Mouse (Mus musculus) midbrain, postnatal 0 days (tissue): ENCODE results near the gene Dkkl1. TPM values are rescaled to one million over a fixed set of nuclear protein-coding genes. Genes with fewer than 3 reads are reported as not detected.

Experiments used
- ATAC-seq: fragments of 200-750 bp; cut with Nextera tagmentation; 2 replicates; pipeline ENCODE4 v1.8.0; 2017; ENCODE audit warnings: moderate number of reproducible peaks, mild to moderate bottlenecking, moderate TSS enrichment, moderate library complexity; ENCODE audit not compliant: low FRiP score
- DNase-seq: peaks from one replicate; pipeline ENCODE4 v3.0.0-alpha.2; 2015; ENCODE audit warnings: low spot score
- H3K27ac ChIP-seq: fragments of 300-500 bp; sonication (generic); 2 replicates; pipeline ENCODE4 v1.5.1; 2014; ENCODE audit warnings: low read depth, mild to moderate bottlenecking, low read length, mixed read lengths
- H3K27me3 ChIP-seq: fragments of 300-500 bp; sonication (generic); 2 replicates; pipeline ENCODE4 v1.6.1; 2014; ENCODE audit warnings: low read length, control low read depth, mixed read lengths; ENCODE audit not compliant: insufficient read depth
- H3K36me3 ChIP-seq: fragments of 300-500 bp; sonication (generic); 2 replicates; pipeline ENCODE4 v1.6.1; 2014; ENCODE audit warnings: low read length, control low read depth, mixed read lengths; ENCODE audit not compliant: insufficient read depth
- H3K4me1 ChIP-seq: fragments of 300-500 bp; sonication (generic); 2 replicates; pipeline ENCODE4 v1.6.1; 2014; ENCODE audit warnings: mild to moderate bottlenecking, control low read depth, antibody characterized with exemption, low read length, mixed read lengths; ENCODE audit not compliant: insufficient read depth
- H3K4me2 ChIP-seq: fragments of 300-500 bp; sonication (generic); 2 replicates; pipeline ENCODE4 v1.6.1; 2014; ENCODE audit warnings: low read depth, mild to moderate bottlenecking, low read length, mixed read lengths; ENCODE audit not compliant: poor library complexity, severe bottlenecking
- H3K4me3 ChIP-seq: fragments of 300-500 bp; sonication (generic); 2 replicates; pipeline ENCODE4 v1.5.1; 2014; ENCODE audit warnings: low read depth, mild to moderate bottlenecking, low read length, moderate library complexity
- H3K9ac ChIP-seq: fragments of 300-500 bp; sonication (generic); replicated peaks from 2 replicates; pipeline ENCODE4 v1.6.1; 2014; ENCODE audit warnings: mild to moderate bottlenecking, low read length, moderate library complexity, mixed read lengths; ENCODE audit not compliant: poor library complexity, severe bottlenecking
- H3K9me3 ChIP-seq: fragments of 300-500 bp; sonication (generic); 2 replicates; pipeline ENCODE4 v1.6.1; 2016; ENCODE audit warnings: low read length, control low read depth
- CTCF ChIP-seq: IDR thresholded peaks from 2 replicates; pipeline ENCODE4 v1.5.1; 2016; ENCODE audit warnings: antibody characterized with exemption, mild to moderate bottlenecking
- WGBS: fragments of 180-500 bp; shearing (Covaris S2); extraction: QIAGEN DNeasy Blood & Tissue Kit; methylation state at CpG from one replicate; pipeline ENCODE4 v1.1.7; 2014; 5-methylcytosine and 5-hydroxymethylcytosine counted together
- polyA plus RNA-seq: library from polyadenylated mRNA; unstranded; fragments of >200 nt; fragmentation: Nextera tagmentation; extraction: Ambion mirVana; gene quantifications from 2 replicates; pipeline ENCODE4 v1.2.1, GENCODE M21; 2015
- total RNA-seq: library from RNA; depleted of rRNA; stranded (reverse); fragments of >200 nt; gene quantifications from 2 replicates; pipeline ENCODE4 v1.2.3, GENCODE M21; 2014

Dkkl1 gene
- total and polyA plus RNA-seq, 2 experiments from 2014 or later: 14.4 to 23.9 TPM

DNA sequence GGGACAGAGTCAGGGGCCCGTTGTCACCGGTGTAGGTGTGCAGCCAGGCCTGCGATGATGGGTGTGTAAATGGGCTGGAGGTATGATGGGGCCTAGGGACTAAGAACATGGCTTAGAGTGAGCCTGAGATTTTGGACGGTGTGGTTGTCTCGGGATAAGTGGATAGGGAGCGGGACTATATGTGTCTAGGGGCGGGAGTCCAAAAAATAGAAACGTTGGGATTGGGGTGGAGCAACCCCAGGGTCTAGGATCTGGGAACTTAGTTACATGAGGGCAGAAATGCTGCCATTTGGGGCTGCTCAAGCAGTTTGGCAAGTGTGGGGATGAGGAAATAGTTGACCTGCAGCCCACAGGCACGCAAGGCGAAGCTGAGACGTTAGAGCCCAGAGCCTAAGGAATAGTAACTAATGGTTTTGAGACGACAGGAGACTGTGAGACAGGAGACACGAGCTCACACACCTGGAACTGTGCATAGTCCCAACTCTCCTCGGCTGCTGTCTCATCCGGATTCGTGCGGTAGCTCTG is 23.8 kb upstream of the Dkkl1 start:
- 0 out of 2 replicates have a peak overlapping the region, but pooled peaks have one; percentile 8 for H3K9ac ChIP-seq
- 43% methylated on average over 17 of the region's 17 CpGs for WGBS
- H3K4me2 ChIP-seq: no peak overlapping the region
- ATAC-seq (0 out of 2 replicates have a peak, but pooled peaks have one; percentile 12), DNase-seq (no peak)
- H3K4me3 ChIP-seq: no peak overlapping the region
- no peak for TF ChIP-seq CTCF
- H3K27ac ChIP-seq: no peak overlapping the region
- no peaks in the 10 kb centered on the region for H3K36me3 ChIP-seq
- H3K9me3 ChIP-seq: no peaks in the 10 kb centered on the region
- peaks cover 5% of the 10 kb centered on the region; the same call in 1 of the 2 replicates for H3K27me3 ChIP-seq
- peaks cover 9% of the 10 kb centered on the region; the same call in 1 of the 2 replicates for H3K4me1 ChIP-seq

- Histone ChIP-seq H3K4me1 (peaks cover 9% of the 10 kb centered on the region; the same call in 1 of the 2 replicates), H3K4me2 (peak overlapping the region; percentile 29; the same call in 1 of the 2 replicates), H3K36me3 (no peaks in the 10 kb centered on the region), H3K9me3 (no peaks in the 10 kb centered on the region), H3K27me3 (peaks cover 5% of the 10 kb centered on the region; the same call in 1 of the 2 replicates), H3K9ac (0 out of 2 replicates have a peak overlapping the region, but pooled peaks have one; percentile 8), H3K4me3 (no peak overlapping the region), H3K27ac (no peak overlapping the region)
- WGBS: 20% methylated on average over 21 of the region's 21 CpGs
- TF ChIP-seq CTCF: no peak
- ATAC-seq (peak; percentile 50; the same call in 1 of the 2 replicates), DNase-seq (peak; percentile 43)
Observed at GRCm38 (mm10) chr7:45234922-45235571, 23.1 kb upstream of the Dkkl1 start.

DNA sequence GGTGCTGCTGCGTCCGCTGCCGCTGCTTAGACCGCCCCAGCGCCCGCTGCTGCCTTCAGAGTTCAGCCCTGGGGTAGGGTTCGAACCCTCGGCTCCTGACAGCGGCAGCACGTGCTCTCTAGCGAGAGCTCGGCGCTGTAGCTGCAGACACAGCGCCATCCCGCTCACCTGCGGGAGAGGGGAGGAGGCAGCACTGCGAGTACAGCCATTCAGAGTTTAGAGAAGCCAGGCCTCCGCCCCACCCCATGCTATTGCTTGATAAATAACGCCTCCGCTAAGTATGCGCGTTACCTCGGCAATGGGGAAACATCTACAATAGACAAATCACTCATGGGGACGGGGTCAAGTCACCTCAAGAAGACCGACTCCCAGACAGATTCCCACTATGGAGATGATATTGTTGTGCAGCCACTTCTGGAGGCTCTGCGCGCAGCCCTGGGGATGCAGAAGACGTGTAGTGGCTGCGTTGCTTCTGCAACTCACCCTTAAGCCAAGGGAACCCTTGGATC is 22.4 kb upstream of the Dkkl1 start:
- no peak overlapping the region for H3K9ac ChIP-seq
- 12% methylated on average over 29 of the region's 29 CpGs for WGBS

DNA sequence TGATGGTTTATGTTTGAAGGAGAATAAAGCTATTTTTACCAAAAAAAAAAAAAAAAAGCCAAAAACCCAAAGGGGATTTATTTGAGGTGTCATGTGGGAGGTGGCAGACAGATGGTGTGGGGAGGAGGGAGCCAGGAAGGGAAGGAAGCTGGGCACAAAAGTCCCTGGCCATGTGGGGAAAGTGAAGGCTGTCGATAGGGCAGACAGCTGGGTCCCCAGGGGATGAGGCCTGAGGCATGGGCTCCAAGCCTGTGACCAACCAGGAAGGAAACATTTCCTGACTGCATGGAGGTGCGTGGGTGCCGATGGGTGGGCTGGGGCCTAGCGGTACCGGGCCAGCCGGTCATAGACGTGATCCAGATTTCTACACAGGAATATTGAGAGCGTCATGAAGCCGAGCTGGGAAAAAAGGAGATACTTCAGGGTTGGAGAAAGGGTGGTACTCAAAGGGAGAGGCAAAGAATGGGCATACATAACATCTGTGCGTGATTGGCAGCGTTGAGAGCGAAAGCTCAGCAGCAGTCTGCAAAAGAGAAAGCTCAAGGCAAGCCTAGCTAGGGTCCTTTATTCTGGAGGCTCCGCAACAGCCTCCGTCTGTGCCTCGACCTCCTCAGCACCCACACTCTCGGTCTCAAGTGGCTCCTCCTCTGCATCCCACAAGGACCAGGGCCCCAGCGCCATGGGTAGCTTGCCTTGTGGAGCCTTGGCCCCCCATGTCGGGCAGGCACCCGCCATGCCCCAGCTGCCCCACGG is 21.8 kb upstream of the Dkkl1 start:
- Histone ChIP-seq H3K27me3 (peaks cover 5% of the 10 kb centered on the region; the same call in 1 of the 2 replicates), H3K36me3 (no peaks in the 10 kb centered on the region), H3K9me3 (no peaks in the 10 kb centered on the region), H3K4me2 (peak overlapping the region; percentile 18), H3K4me3 (no peak overlapping the region), H3K9ac (no peak overlapping the region), H3K27ac (no peak overlapping the region), H3K4me1 (peaks cover 9% of the 10 kb centered on the region; the same call in 1 of the 2 replicates)
- WGBS: 25% methylated on average over 20 of the region's 20 CpGs
- ATAC-seq (no peak), DNase-seq (peak; percentile 57)
- TF ChIP-seq CTCF: no peak

More for the DNA sequence above, 22.4 kb upstream of the Dkkl1 start:
- Histone ChIP-seq H3K4me2 (peak overlapping the region; percentile 29), H3K36me3 (no peaks in the 10 kb centered on the region), H3K9me3 (no peaks in the 10 kb centered on the region), H3K27ac (no peak overlapping the region), H3K4me1 (peaks cover 9% of the 10 kb centered on the region; the same call in 1 of the 2 replicates), H3K27me3 (peaks cover 5% of the 10 kb centered on the region; the same call in 1 of the 2 replicates), H3K4me3 (no peak overlapping the region)
- ATAC-seq (no peak), DNase-seq (peak; percentile 10)
- no peak for TF ChIP-seq CTCF

DNA sequence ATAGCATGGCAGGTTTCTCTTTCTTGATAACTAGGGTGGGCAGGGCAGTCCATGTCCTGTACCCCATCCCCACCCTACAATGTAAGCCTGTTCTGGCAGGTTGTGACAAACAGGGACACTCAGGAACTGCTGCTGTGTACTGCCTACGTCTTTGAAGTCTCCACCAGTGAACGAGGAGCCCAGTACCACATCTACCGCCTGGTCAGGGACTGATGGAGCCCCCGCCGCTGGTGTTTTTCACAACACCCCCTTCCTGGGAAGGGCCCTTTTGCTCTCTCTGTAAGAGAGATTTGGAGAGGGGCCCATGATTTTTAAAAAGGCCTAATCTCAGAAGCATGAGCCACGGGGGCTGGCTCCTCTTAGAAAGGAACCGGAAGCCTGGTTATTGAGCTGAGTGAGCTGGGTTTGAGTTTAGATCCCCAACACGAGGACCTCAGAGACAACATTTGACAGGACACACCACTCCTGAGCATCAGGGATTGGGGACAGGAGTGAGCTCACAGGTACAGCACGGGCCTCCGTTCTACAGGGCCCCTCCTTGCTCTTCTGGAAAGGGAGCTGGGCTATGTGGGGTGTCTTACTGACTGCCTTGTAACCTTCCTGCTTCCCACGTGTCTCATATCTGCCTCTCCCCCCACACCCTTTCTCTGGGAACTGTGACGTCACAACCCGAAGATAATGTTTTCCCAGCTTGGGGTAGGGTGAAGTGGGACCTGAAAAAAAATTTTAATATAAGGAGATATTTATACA is 20.9 kb upstream of the Dkkl1 start:
- H3K27me3 ChIP-seq: peaks cover 5% of the 10 kb centered on the region; the same call in 1 of the 2 replicates
- no peak for ATAC-seq
- no peaks in the 10 kb centered on the region for H3K36me3 ChIP-seq
- no peak overlapping the region for H3K4me2 ChIP-seq
- no peak overlapping the region for H3K9ac ChIP-seq
- peaks cover 9% of the 10 kb centered on the region; the same call in 1 of the 2 replicates for H3K4me1 ChIP-seq
- no peak overlapping the region for H3K27ac ChIP-seq
- no peak overlapping the region for H3K4me3 ChIP-seq
- H3K9me3 ChIP-seq: no peaks in the 10 kb centered on the region
- TF ChIP-seq CTCF: no peak
- WGBS: 68% methylated on average over 13 of the region's 13 CpGs
- no peak for DNase-seq
